Mouse (Mus musculus): ENCODE measurements at regions not wholly inside any gene's neighbourhood (a gene's known extent, or its start where the extent isn't known, plus 50 kb on each side); places are given as distances from the start of the nearest gene placed in this dataset.

GRCm38 (mm10) chr10:39267236-39267635 is 101.4 kb upstream of the Fyn start:
- Histone ChIP-seq H3K27ac (ENCODE audit: insufficient read depth, low read length) (no peak overlapping the region), H3K36me3 (ENCODE audit: control insufficient read depth, insufficient read depth, low read length) (no peaks in the 10 kb centered on the region), H3K4me3 (ENCODE audit: extremely low read depth, insufficient read depth, insufficient read length) (no peak overlapping the region), H3K27me3 (ENCODE audit: control insufficient read depth, insufficient read depth, low read length) (no peaks in the 10 kb centered on the region), H3K4me1 (ENCODE audit: control insufficient read depth, insufficient read depth, insufficient read length) (peaks cover 5% of the 10 kb centered on the region)
- no peak for DNase-seq (ENCODE audit: low read depth in 1 of 2, low spot score in 2 of 2)
- 81% methylated on average over 6 of the region's 6 CpGs for WGBS
- TF ChIP-seq POLR2A (IDR thresholded peaks at IDR 0.05; ENCODE audit: low read depth, low read length), result no peak
- TF ChIP-seq CTCF (IDR thresholded peaks at IDR 0.05; ENCODE audit: extremely low read depth, insufficient read depth, insufficient read length, insufficient replicate concordance), result no peak

- WGBS, result 5% methylated on average over 5 of the region's 5 CpGs
- Histone ChIP-seq H3K4me1 (ENCODE audit: control insufficient read depth, insufficient read depth, insufficient read length) (peaks cover 5% of the 10 kb centered on the region), H3K27ac (ENCODE audit: insufficient read depth, low read length) (peak overlapping the region; percentile 47), H3K36me3 (ENCODE audit: control insufficient read depth, insufficient read depth, low read length) (no peaks in the 10 kb centered on the region), H3K4me3 (ENCODE audit: extremely low read depth, insufficient read depth, insufficient read length) (peak overlapping the region; percentile 11; the same call in 1 of the 2 replicates), H3K27me3 (ENCODE audit: control insufficient read depth, insufficient read depth, low read length) (no peaks in the 10 kb centered on the region)
- DNase-seq (ENCODE audit: low read depth in 1 of 2, low spot score in 2 of 2), result peak; percentile 15 to 32
- no peak for TF ChIP-seq POLR2A (IDR thresholded peaks at IDR 0.05; ENCODE audit: low read depth, low read length)
- no peak for TF ChIP-seq CTCF (IDR thresholded peaks at IDR 0.05; ENCODE audit: extremely low read depth, insufficient read depth, insufficient read length, insufficient replicate concordance)
Observed at GRCm38 (mm10) chr10:39266482-39266881, 102.2 kb upstream of the Fyn start.

- WGBS, result 78% methylated on average over 7 of the region's 7 CpGs
- H3K4me3 ChIP-seq (ENCODE audit: extremely low read depth, insufficient read depth, insufficient read length), result no peak overlapping the region
- TF ChIP-seq POLR2A (IDR thresholded peaks at IDR 0.05; ENCODE audit: low read depth, low read length), result no peak
- TF ChIP-seq CTCF (IDR thresholded peaks at IDR 0.05; ENCODE audit: extremely low read depth, insufficient read depth, insufficient read length, insufficient replicate concordance), result no peak
- DNase-seq (ENCODE audit: low read depth in 1 of 2, low spot score in 2 of 2), result no peak
- no peaks in the 10 kb centered on the region for H3K36me3 ChIP-seq (ENCODE audit: control insufficient read depth, insufficient read depth, low read length)
- no peaks in the 10 kb centered on the region for H3K27me3 ChIP-seq (ENCODE audit: control insufficient read depth, insufficient read depth, low read length)
- H3K27ac ChIP-seq (ENCODE audit: insufficient read depth, low read length), result no peak overlapping the region
- H3K4me1 ChIP-seq (ENCODE audit: control insufficient read depth, insufficient read depth, insufficient read length), result peaks cover 5% of the 10 kb centered on the region
Observed at GRCm38 (mm10) chr10:39262466-39262865, 98.9 kb upstream of the Ccn6 start.

GRCm38 (mm10) chr10:39261174-39262145 is 97.9 kb upstream of the Ccn6 start:
- Histone ChIP-seq H3K4me1 (ENCODE audit: control insufficient read depth, insufficient read depth, insufficient read length) (no peaks in the 10 kb centered on the region), H3K36me3 (ENCODE audit: control insufficient read depth, insufficient read depth, low read length) (no peaks in the 10 kb centered on the region), H3K27ac (ENCODE audit: insufficient read depth, low read length) (no peak overlapping the region), H3K4me3 (ENCODE audit: extremely low read depth, insufficient read depth, insufficient read length) (no peak overlapping the region), H3K27me3 (ENCODE audit: control insufficient read depth, insufficient read depth, low read length) (no peaks in the 10 kb centered on the region)
- WGBS, result 82% methylated on average over 8 of the region's 8 CpGs
- no peak for DNase-seq (ENCODE audit: low read depth in 1 of 2, low spot score in 2 of 2)
- TF ChIP-seq POLR2A (IDR thresholded peaks at IDR 0.05; ENCODE audit: low read depth, low read length) (no peak), CTCF (IDR thresholded peaks at IDR 0.05; ENCODE audit: extremely low read depth, insufficient read depth, insufficient read length, insufficient replicate concordance) (no peak)

GRCm38 (mm10) chr10:39260061-39260460 is 96.5 kb upstream of the Ccn6 start:
- Histone ChIP-seq H3K4me1 (ENCODE audit: control insufficient read depth, insufficient read depth, insufficient read length) (no peaks in the 10 kb centered on the region), H3K27ac (ENCODE audit: insufficient read depth, low read length) (no peak overlapping the region), H3K27me3 (ENCODE audit: control insufficient read depth, insufficient read depth, low read length) (no peaks in the 10 kb centered on the region), H3K36me3 (ENCODE audit: control insufficient read depth, insufficient read depth, low read length) (no peaks in the 10 kb centered on the region), H3K4me3 (ENCODE audit: extremely low read depth, insufficient read depth, insufficient read length) (no peak overlapping the region)
- WGBS, result 96% methylated on average over 6 of the region's 6 CpGs
- TF ChIP-seq POLR2A (IDR thresholded peaks at IDR 0.05; ENCODE audit: low read depth, low read length) (no peak), CTCF (IDR thresholded peaks at IDR 0.05; ENCODE audit: extremely low read depth, insufficient read depth, insufficient read length, insufficient replicate concordance) (no peak)
- DNase-seq (ENCODE audit: low read depth in 1 of 2, low spot score in 2 of 2), result no peak

GRCm38 (mm10) chr10:39257371-39258154 is 94.0 kb upstream of the Ccn6 start:
- H3K27ac ChIP-seq (ENCODE audit: insufficient read depth, low read length), result no peak overlapping the region
- no peak for DNase-seq (ENCODE audit: low read depth in 1 of 2, low spot score in 2 of 2)
- no peaks in the 10 kb centered on the region for H3K36me3 ChIP-seq (ENCODE audit: control insufficient read depth, insufficient read depth, low read length)
- no peaks in the 10 kb centered on the region for H3K27me3 ChIP-seq (ENCODE audit: control insufficient read depth, insufficient read depth, low read length)
- H3K4me1 ChIP-seq (ENCODE audit: control insufficient read depth, insufficient read depth, insufficient read length), result no peaks in the 10 kb centered on the region
- WGBS, result 93% methylated on average over 2 of the region's 2 CpGs
- no peak overlapping the region for H3K4me3 ChIP-seq (ENCODE audit: extremely low read depth, insufficient read depth, insufficient read length)
- no peak for TF ChIP-seq CTCF (IDR thresholded peaks at IDR 0.05; ENCODE audit: extremely low read depth, insufficient read depth, insufficient read length, insufficient replicate concordance)
- no peak for TF ChIP-seq POLR2A (IDR thresholded peaks at IDR 0.05; ENCODE audit: low read depth, low read length)
